Mouse (Mus musculus) bone marrow macrophage, adult 2 months (primary cell): ENCODE data around the gene Pde4a.

Experiments used
- CTCF ChIP-seq: IDR thresholded peaks from 2 replicates; pipeline ENCODE4 v1.5.1; 2012; ENCODE audit warnings: low read depth, mild to moderate bottlenecking, low read length, moderate library complexity
- POLR2A ChIP-seq: IDR thresholded peaks from 2 replicates; pipeline ENCODE4 v1.6.1; 2012; ENCODE audit warnings: mild to moderate bottlenecking, low read depth, low read length, borderline replicate concordance

DNA sequence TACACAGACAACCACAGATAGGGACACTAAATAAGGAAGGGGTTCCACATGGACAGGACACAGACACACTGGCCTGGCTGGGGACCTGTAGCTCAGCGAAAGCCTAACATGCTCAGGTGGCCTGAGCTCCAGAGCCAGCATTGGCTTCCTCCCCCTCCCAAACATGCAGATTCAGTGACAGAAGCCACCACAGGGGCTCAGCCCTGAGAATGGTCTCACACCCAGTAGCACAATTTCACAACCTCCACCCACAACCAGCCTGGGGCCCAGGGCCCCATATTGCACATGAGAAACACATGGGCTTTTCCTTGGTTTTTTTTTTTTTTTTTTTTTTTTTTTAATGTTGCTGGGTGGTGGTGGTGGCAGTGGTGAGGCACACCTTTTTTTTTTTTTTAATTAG lies 80.8 kb downstream of the Pde4a start:
- TF ChIP-seq CTCF = no peak
- no peak for TF ChIP-seq POLR2A
